Mouse (Mus musculus) common myeloid progenitor, adult 5-6 weeks (primary cell): ENCODE data around the gene Ctdspl2. TPM values are rescaled to one million over a fixed set of nuclear protein-coding genes. Genes with fewer than 3 reads are reported as not detected.
"Not testable (repeated sequence)": the region's sequence is repeated elsewhere in the genome, so short reads cannot be mapped to it uniquely, and the experiment has no call there.

Source experiments
- ATAC-seq: replicated peaks from 2 replicates; pipeline ENCODE4 v1.8.0; 2016; ENCODE audit warnings: low read depth, mild to moderate bottlenecking, moderate TSS enrichment, inconsistent platforms; ENCODE audit not compliant: poor library complexity, severe bottlenecking
- total RNA-seq: library from RNA; stranded (forward); fragments of 200-1000, 187-1606 nt; gene quantifications from 2 replicates; pipeline ENCODE4 v1.2.3, GENCODE M21; 2017

Gene Ctdspl2
- total RNA-seq, result 72.6 and 94.4 TPM in 2 replicates

- peak; percentile 88 for ATAC-seq
Observed at GRCm38 (mm10) chr2:121955765-121956223, at the start of gene Ctdspl2, which contains the start of gene Mageb3. Ctdspl2 (plus strand) TSS chr2:121956001. Mageb3 (minus strand) TSS chr2:121956092.

GRCm38 (mm10) chr2:121909975-121910374, 45.8 kb upstream of the Ctdspl2 start:
- ATAC-seq, result no peak

- no peak for ATAC-seq
Observed at GRCm38 (mm10) chr2:121916047-121916970, 39.5 kb upstream of the Ctdspl2 start.

- not testable (repeated sequence) for ATAC-seq
Observed at GRCm38 (mm10) chr2:121937624-121938023, 18.2 kb upstream of the Ctdspl2 start.

- ATAC-seq, result no peak
Observed at GRCm38 (mm10) chr2:121943364-121943763, 12.4 kb upstream of the Ctdspl2 start.

- ATAC-seq, result 0 out of 2 replicates have a peak, but pooled peaks have one; percentile 3
Observed at GRCm38 (mm10) chr2:121954971-121955656, 687 bp upstream of the Ctdspl2 start.

GRCm38 (mm10) chr2:121956224-121957018, 620 bp downstream of the Ctdspl2 start:
- ATAC-seq, result peak; percentile 79

GRCm38 (mm10) chr2:121957216-121957792, 1.5 kb downstream of the Ctdspl2 start:
- no peak for ATAC-seq

- ATAC-seq, result peak; percentile 58
Observed at GRCm38 (mm10) chr2:121995738-121996137, 39.9 kb downstream of the Ctdspl2 start.

- ATAC-seq, result no peak
Observed at GRCm38 (mm10) chr2:122008832-122009231, 53.0 kb downstream of the Ctdspl2 start.

GRCm38 (mm10) chr2:122011441-122011840, 55.6 kb downstream of the Ctdspl2 start:
- ATAC-seq, result 0 out of 2 replicates have a peak, but pooled peaks have one; percentile 42

GRCm38 (mm10) chr2:122018705-122019104, 62.9 kb downstream of the Ctdspl2 start:
- ATAC-seq, result no peak

- peak; percentile 42; the same call in 1 of the 2 replicates for ATAC-seq
Observed at GRCm38 (mm10) chr2:122022284-122022683, 66.5 kb downstream of the Ctdspl2 start.

GRCm38 (mm10) chr2:122027091-122027490, 71.3 kb downstream of the Ctdspl2 start:
- ATAC-seq, result not testable (repeated sequence)

- ATAC-seq, result peak; percentile 90
Observed at GRCm38 (mm10) chr2:122027862-122028755, 72.3 kb downstream of the Ctdspl2 start, which contains the start of gene Eif3j1. Eif3j1 (plus strand) TSS chr2:122028546.

GRCm38 (mm10) chr2:122028756-122029700, 73.2 kb downstream of the Ctdspl2 start:
- peak; percentile 18 for ATAC-seq

GRCm38 (mm10) chr2:122031970-122032369, 76.2 kb downstream of the Ctdspl2 start:
- no peak for ATAC-seq
